Mouse (Mus musculus): ENCODE measurements around the gene Lingo3.

DNA sequence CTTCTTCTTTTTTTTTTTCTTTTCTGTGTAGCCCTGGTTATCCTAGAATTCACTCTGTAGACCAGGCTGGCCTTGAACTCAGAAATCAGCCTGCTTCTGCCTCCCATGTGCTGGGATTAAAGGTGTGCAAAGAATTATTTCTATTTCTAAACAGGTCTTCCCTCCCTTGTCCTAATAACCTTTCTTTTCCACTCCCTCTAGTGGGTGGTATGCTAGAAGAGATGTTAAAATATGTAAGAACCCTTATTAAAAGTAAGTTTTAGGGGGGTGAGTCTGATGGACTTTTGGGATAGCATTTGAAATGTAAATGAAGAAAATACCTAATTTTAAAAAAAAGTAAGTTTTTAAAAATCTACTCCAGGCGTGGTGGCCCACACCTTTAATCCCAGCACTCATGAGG lies 20.5 kb downstream of the Lingo3 start:
- TF ChIP-seq POLR2A (IDR thresholded peaks at IDR 0.05; ENCODE audit: borderline replicate concordance, extremely low read depth, low read depth, low read length) (no peak), CTCF (IDR thresholded peaks at IDR 0.05; ENCODE audit: insufficient read depth, low read length) (no peak)
